Mouse (Mus musculus): ENCODE results near the gene Osbpl7. TPM values are rescaled to one million over a fixed set of nuclear protein-coding genes. Genes with fewer than 3 reads are reported as not detected.
A peak's percentile ranks its signal among the peaks of the same experiment; 100 is the strongest.

Osbpl7 gene
- total RNA-seq, 2 experiments from 2014 or later: 3.8 to 4.9 TPM

DNA sequence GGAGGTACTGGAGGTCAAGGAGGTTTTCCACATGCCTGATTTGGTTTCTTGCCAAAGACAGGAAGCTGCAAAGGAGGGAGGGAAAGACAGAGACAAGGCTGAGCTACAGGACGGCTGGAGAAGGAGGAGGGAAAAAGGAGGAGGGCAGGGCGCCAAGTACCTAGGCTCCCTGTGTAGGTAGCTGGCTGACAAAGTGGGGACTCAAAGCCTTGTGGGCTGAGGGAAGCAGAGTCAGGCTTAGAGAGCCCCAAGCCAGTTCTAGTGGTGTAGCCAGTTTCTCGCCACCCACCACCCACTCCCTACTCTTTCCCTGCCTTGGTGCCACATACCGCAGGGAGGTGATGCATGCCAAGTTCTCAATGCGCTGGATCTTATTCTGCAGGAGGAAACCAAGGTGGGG is 14.3 kb upstream of the Osbpl7 start:
- intact Hi-C loops (cut with DNase I): no loop called here

DNA sequence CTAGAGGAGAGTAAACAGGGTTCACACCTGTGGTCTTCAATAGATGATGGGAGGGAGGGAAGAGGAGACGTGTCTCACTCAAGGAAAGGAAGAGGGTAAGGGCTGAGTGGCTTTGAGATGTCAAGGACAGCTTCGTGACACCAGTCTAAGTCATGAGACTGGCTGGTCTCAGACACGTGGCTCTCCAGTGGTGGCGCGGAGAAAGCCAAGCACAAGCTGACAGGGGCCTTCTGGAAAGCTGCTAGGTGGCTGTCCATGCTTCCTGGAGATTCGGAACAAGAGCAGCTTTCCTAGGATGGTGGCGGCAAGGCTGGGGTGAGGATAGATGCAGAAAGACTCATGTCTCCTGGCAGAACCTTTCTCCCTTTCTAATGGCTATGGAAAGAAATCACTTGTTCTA is 11.5 kb upstream of the Osbpl7 start:
- DNase-seq: no peak

More for the DNA sequence above, 14.3 kb upstream of the Osbpl7 start:
- no peak for DNase-seq

DNA sequence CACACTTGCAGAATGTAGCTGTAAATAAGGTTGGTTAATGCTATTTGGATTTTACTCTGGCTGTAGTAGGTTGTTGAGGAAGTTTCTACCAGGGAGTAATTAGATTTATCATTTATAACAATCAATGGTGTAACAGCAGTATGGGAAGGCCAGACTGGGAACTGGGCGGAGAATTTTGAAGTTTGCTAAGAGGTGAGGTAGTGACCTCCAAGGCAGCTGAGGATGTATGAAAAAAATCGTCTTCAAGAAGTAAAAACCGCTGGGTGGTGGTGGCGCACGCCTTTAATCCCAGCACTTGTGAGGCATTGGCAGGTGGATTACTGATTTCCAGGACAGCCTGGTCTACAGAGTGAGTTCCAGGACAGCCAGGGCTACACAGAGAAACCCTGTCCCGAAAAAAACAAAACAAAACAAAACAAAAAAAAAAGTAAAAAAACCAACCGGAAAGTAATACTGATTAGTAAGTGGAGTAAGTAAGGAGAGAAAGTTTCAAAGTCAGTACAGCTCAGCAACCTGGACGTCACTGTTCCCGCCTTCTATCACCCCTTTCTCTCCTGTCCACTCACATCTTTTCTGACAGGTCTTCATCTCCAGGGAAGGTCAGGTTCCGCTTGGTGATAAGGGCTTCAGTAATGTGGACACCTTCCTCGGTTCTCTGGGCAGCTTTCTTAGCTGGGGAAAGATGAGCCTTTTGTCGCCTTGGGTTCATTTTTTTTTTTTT is 10.0 kb upstream of the Osbpl7 start:
- no peak for DNase-seq
- intact Hi-C loops (cut with DNase I): no loop called here

More for the DNA sequence above, 11.5 kb upstream of the Osbpl7 start:
- intact Hi-C loops (cut with DNase I): no loop called here

DNA sequence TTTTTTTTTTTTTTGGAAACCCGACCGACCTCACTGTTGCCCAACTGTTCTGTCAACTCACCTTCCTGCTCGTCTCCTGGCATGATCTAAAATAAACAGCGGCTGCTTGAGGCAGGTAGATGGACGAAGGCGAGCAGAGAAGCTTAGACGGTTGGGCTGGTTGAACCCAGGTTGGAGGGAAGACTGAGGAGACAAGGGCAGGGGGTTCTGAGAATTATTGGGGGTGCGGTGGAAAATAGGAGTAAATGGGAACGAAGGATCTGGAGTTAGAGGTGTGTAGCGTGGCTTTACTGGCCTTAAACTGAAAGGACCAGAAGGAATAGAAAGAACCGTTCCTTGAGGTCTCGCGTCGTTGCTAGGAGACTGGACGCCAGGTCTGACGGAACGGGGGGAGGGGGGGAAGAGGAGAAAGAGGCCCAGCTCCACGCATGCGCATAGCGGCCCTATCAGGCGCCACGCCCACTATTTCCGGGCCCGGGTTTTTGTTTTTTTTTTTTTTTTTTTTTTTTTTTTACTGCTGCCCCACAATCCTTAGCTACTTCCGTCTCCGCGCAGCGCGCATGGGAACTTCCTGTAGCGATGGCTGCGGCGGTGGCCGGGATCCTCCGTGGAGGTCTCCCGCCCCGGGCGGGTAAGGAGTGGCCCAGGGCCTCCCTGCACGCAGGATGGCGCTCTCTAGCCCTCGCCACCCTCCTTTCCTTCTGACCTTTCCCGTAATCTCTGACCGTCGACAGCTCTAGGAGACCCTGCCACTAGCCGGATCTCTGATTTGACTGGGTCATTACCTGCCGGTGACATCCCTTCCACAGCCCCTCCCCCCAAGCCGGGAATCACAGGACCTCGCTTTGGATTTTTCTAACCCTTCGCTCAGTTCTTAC is 9.2 kb upstream of the Osbpl7 start, which contains the start of the genes Lrrc46 and Mrpl10:
Gene Lrrc46 (minus strand): TSS at position 386 of the 878 bp plus-strand sequence.
Gene Mrpl10 (plus strand): TSS at position 539 of the 878 bp plus-strand sequence.
- intact Hi-C loops (cut with DNase I): no loop called here
- peak; percentile 86 to 88 for DNase-seq

DNA sequence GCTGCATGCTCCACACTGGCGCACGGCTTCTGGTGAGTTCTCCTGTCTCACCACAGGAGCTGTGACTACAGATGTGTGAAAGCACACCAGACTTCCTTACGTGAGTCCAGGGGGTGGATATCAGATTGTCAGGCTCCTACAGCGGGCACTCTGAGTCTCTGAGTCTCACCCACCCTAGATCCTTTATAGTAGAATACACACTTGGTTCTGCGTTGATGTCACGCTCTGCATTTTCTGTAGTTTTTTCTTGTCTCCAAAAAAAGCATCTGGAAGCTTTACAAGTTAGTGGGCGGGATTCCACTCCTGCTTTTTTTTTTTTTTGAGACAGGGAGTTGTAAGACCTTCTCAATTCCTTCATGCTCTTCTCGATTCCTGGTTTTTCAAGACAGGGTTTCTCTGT is 5.5 kb upstream of the Osbpl7 start:
- no peak for DNase-seq
- intact Hi-C loops (cut with DNase I): no loop called here

DNA sequence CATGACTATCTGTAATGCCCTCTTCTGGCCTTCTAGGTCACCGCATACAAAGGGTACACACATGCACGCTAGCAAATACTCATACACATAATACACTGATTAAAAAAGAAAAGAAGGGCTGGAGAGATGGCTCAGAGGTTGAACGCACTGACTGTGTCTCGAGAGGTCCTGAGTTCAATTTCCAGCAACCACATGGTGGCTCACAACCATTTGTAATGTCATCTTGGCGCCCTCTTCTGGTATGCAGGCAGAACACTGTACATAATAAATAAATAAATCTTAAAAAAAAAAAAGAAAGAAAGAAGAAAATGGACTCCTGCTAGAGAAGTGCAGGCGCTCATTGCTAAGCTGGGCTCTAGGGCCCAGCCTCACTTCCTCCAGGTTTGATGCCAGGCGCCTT is 4.6 kb upstream of the Osbpl7 start:
- intact Hi-C loops (cut with DNase I): no loop called here
- DNase-seq: no peak

DNA sequence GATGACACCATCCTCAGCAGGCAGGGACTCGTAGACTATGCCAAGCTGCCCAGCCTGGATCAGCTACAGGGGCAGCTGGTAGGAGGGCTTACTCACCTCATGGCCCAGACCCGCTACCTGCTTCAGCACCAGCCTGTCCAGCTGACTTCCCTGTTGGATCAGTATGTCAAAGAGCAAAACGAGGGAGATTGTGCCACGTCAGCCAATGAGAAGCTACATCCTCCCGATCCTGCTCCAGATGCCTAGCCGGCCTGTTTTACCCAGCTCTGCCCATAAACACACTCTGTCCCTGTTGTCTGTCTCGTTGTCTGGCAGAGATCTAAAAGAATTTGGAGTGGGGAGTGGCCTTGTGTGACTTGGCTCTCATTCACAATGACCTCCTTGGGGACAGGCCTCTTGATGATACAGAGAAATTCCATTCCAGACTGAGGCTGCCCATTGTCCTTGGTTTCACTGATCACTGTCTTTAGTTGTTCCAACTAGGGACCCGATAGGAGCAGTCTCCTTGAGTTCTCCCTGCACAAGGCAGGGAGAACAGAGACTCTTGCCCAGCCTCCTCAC is 2.3 kb upstream of the Osbpl7 start:
- DNase-seq: no peak
- intact Hi-C loops (cut with DNase I): no loop called here

DNA sequence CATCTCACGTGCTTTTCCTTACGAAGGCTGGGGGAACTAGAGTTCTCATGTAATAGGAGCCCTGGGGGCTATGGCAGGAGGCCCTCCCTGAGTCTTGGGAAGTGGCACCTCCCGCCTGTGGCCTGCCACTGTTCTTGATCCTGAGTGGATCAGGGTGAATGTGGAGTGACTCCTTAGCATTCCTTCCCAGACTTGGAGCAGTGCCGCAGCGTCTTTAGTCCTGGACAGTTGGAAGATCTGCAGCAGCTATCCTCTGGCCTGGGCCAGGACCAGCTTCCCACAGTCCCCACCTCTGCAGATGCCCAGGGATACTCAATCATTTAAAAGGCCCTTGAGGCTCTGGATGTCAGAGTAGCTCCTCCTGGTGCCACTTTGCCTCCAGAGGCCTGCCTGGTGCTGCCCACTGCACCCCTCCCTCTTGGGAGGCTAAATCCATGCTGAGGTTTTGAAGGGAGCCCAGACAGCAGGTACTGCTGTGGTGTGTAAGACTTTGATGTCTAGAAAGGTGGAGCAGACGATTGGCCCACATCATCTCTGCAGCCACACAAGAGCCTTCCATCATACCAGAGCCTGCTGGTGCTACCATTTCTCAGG is 839 bp upstream of the Osbpl7 start:
- intact Hi-C loops (cut with DNase I): no loop called here
- DNase-seq: no peak

DNA sequence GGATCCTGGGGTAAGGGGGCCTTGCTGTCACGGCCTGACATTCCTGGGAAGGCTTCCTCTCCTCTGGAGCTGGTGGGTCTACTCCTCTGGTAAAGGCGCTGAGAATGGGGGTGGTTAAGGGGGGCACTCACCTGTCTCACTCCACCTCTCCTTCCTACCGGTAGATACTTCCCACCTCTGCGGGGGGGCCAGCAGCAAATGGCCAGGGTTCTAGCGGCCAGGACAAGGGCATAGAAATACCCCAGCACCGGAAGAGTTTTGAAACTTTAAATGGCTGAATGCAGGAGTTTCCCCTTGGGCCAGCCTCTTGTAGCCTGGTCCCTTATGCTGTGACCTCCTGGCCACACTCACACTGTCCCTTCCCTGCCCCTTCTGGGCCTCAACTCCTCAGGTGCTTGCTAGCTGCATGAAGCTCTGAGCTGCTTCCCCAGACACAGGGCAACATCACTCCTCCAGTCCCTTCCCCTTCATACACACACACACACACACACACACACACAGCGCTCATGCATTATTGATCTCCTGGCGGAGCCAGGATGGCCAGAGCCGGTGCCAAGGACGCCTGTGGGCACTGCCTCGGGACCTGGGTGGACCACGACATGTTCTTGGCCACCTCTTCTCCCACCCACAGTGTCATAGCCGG is 637 bp downstream of the Osbpl7 start:
- DNase-seq: no peak
- intact Hi-C loops (cut with DNase I): no loop called here

DNA sequence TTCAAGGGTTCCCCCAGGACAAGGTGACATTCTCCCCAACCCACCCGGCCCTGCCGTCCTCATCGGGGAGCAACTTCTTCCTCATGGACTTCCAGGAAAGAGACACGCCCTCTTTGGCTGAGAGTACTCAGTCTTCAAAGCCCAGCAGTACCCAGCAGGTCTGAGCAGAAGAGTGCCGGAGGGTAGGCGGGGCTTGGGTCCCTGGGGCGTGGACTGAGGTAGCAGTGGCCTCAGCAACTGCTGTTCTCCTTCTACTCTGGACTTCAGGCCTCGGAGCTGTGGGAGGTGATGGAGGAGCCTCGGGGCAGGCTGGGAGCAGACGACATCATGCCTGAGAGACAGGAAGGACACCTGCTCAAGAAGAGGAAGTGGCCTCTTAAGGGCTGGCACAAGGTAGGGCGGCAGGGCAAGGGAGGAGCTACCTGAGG is 1.8 kb downstream of the Osbpl7 start:
- intact Hi-C loops (cut with DNase I): no loop called here
- no peak for DNase-seq

DNA sequence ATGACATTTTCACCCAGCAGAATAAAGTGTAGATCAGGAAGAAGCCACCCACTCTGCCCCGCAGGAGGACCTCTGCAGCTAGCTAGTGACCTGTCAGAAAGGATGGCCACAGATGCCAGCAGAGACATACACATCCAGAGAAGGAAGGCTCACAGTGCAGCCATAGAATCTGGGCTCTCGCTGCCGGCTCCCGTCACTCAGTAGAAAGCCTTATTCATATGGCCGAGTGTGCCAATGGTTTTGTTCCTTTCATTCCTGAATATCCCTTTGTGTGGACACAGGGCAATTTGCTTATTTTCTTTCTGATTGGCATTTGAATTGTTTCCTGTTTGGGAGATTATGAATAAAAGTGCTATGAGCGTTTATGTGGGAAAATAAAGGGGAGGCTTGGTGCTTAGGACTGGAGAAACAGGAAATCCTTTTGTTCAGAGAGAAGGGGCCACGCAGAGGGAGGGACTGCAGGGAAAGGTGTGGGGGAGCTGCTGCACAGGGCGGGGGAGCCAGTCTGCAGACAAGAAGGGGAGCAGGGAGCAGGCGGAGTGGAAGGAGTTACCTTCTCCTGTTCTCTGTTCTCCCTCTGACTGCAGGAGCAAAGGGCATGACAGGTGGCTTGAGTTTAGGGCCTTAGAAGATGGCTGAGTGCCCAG is 13.0 kb downstream of the Osbpl7 start:
- no peak for DNase-seq
- intact Hi-C loops (cut with DNase I): no loop called here

DNA sequence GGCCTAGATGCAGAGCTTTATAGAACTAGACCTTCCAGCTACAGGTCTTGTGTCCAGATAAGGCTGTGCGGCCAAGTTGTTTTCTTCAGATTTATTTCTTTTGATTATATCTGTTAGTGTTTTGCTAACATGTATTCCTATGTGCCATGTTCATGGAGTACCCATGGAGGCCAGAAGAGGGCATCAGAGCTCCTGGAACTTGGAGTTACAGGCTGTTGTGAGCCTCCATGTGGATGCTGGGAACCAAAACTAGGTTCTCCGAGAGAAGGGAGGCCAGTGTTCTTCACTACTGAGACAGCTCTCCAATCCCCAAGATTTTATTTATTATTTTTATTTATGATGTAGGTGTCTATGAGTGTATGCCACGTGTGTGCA is 13.5 kb downstream of the Osbpl7 start:
- intact Hi-C loops (cut with DNase I): no loop called here
- no peak for DNase-seq

DNA sequence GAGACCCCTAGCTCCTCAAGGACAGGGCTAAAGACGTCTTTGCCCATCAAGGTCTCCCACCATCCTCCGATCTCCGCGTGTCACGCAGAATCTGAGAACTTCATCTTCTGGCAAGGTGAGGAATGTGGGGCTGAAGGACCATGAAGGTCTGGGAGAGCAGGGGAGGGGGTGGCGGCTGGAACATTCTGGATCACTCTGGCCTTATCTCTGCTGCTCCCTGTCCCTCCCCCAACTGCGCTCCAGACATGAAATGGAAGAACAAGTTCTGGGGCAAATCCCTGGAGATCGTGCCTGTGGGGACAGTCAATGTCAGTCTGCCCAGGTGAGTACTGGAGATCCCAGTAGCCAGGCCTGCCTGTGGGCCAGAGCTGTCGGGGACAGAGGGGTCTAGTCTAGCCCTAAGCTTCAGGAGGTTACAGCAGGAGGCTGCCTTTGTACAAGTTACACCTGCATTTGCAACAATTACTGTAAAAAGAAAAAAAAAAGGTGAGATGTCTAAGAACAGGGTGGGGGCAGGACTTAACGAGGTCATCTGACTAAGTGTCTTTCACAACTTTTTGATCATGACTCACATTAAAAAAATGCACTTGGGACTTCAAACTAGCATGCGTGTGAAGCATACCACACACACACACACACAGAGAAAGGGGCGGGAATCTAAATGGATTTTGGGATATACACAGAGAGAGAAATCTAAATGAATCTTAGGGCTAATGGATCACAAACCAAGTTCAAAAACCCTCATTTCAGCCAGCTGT is 15.3 kb downstream of the Osbpl7 start:
- intact Hi-C loops (cut with DNase I): no loop called here
- DNase-seq: no peak

DNA sequence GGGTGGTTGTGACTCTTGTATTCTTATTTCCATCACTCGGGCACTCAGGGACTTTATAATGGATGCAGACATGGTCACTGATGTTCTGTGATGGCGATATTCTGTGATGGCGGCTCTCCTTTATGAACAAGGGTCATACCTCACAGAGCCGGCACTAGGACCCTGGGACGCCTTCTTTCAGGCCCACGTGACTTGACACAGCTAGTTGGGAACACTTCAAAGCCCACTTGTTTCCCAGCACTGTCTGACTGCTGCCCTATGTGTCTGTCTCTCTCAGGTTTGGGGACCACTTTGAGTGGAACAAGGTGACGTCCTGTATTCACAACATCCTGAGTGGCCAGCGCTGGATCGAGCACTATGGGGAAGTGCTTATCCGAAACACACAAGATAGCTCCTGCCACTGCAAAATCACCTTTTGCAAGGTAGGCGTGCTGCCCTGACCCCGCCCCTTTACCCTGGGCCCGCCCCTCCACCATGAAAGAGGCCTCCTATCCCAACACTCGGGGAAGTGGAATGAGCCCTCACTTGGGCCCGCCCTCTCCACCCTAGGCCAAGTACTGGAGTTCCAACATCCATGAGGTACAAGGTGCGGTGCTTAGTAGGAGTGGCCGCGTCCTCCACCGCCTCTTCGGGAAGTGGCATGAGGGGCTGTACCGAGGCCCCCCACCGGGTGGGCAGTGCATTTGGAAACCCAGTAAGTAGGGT is 16.4 kb downstream of the Osbpl7 start:
- DNase-seq: no peak
- intact Hi-C loops (cut with DNase I): no loop called here

DNA sequence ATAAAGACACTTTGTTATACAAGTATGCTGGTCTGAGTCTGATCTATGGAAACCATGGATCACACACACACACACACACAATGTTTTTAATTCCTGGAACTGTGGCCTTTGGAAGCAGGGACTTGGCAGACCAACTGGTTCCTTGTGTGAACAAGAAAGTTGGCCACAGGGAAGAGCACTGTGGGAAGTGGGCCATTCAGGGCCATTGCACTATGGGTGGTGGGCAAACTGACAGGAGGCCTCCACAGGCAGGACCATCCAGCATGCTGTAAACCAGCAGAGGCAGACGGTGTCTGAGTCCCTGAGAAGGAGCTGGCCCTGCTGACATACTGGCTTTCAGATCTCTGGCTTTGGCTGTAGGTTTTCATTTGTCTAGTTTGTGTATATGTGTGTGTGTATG is 18.9 kb downstream of the Osbpl7 start:
- DNase-seq: no peak
- intact Hi-C loops (cut with DNase I): no loop called here

DNA sequence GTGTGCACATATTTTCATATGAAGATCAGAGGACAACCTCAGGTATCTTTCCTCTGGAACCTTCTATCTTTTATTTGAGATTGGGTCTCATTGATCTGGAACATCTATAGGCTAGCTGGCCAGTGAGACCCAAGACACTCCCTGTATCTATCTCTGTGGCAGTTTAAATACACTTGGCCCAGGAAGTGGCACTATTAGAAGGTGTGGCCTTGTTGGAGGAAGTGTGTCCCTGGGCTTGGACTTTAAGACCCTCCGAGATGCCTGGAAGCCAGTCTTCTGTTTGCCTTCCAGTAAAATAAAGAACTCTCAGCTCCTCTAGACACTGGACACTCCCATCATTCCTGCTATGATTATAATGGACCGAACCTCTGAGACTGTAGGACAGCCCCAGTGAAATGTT is 19.3 kb downstream of the Osbpl7 start:
- no peak for DNase-seq
- intact Hi-C loops (cut with DNase I): loop anchor here (10.0 kb wide), 1 partner anchor 275 kb away; no protein-coding TSS in a partner anchor

DNA sequence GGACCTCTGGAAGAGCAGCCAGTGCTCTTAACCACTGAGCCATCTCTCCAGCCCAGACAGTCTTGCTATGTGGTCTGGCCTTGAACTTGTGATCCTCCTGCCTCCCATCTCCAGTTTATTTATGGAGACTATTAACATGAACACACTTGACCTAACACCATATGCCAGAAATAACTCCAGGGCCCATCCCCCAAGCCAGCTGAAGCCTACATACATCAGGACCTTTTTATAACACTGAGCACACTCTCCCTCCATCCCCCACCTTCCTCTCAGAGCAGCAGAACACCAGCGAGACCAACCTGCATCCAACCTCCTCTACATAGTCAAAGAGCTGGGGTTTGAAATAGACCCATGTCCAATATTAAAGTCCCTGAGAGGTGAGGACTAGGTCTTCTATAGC is 20.7 kb downstream of the Osbpl7 start:
- no peak for DNase-seq
- intact Hi-C loops (cut with DNase I): loop anchor here (10.0 kb wide), 1 partner anchor 274 kb away; no protein-coding TSS in a partner anchor

DNA sequence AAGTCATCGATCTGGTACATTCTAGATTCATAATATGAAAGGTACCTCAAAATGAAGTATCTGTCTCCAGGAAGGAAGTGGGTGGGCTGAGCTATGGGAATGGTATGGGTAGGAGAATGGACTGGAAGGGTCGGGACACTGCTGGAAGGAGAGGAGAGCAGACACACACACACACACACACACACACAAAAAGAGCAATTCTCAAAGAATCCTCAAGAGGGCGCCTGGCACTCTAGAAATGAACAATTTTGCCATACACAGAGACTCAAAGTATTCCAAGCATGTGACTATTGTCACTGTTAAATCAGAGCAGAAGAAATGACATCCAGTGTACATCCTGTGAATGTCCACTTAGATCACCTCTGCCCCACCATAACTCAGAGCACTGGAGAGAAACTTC is 22.1 kb downstream of the Osbpl7 start:
- intact Hi-C loops (cut with DNase I): loop anchor here (2.0 to 10.0 kb wide), 3 partner anchors 74 to 272 kb away; no protein-coding TSS in a partner anchor
- peak; percentile 27 to 31 for DNase-seq
